Mouse (Mus musculus) erythroblast, embryonic 14.5 days (primary cell): ENCODE measurements around the gene Lhfp.

Source experiments
- GATA1 ChIP-seq: IDR thresholded peaks from 2 replicates; pipeline ENCODE4 v1.6.1; 2012; ENCODE audit warnings: low read length, inconsistent platforms, mixed read lengths
- TAL1 ChIP-seq: IDR thresholded peaks from 3 replicates; pipeline ENCODE4 v1.6.1; 2012; ENCODE audit warnings: low read length, inconsistent platforms, mixed read lengths

- no peak for TF ChIP-seq GATA1
- no peak for TF ChIP-seq TAL1
These were observed 78.7 kb downstream of the Lhfp start for GRCm38 (mm10) chr3:53119978-53120377.
